18 mouse cellular contexts compared by ENCODE assay signal in genomic region chr8:48688706-48689105, GRCm38 (mm10).
DNase-seq lines count a peak whose midpoint lies in the region; ATAC-seq and TF ChIP-seq lines count a peak whose summit lies in the region.
"Had no signal": no experiment of that assay in that cellular context is flagged by ENCODE, and none has a peak within 500 bp of the region (broad histone marks: within the 10 kb centered on the region; RNA-seq: fewer than 3 reads in every experiment).

No protein-coding gene starts in this region.

- H3K79me2 ChIP-seq in liver, adult 2 months (ENCODE audit: control insufficient read depth, insufficient read depth, low read length): no peaks in the 10 kb centered on the region

- ATAC-seq in intestine, embryonic 14.5 days (replicated peaks; ENCODE audit: low FRiP score, low TSS enrichment, low read depth): no peak
- ATAC-seq: activated CD4-positive, CD25-positive, alpha-beta regulatory T cell, adult 4 months; forebrain, embryonic 16.5 days; hindbrain, postnatal 0 days; Patski had no signal

- 0 out of 2 replicates have a peak overlapping the region, but pooled peaks have one; percentile 5 for H3K4me3 ChIP-seq in gastrocnemius, adult 2 months
- H3K4me3 ChIP-seq in liver, adult 2 months (ENCODE audit: insufficient read depth, low read depth, low read length): no peak overlapping the region
- no peak overlapping the region for H3K4me3 ChIP-seq in intestine, embryonic 14.5 days (ENCODE audit: low read depth, low read length)
- H3K4me3 ChIP-seq: forebrain, embryonic 12.5 days; heart, embryonic 10.5 days; hindbrain, embryonic 13.5 days had no signal

- no peak for DNase-seq in gastrocnemius, adult 2 months
- DNase-seq in gastrocnemius, postnatal 14 days: no peak
- DNase-seq in liver, adult 2 months (ENCODE audit: extremely low read depth, low read depth, low spot score): peak; percentile 77
- DNase-seq in liver: no peak
- DNase-seq in intestine, embryonic 14.5 days (ENCODE audit: low spot score): no peak
- DNase-seq in skeletal muscle tissue, adult 2 months (ENCODE audit: low read depth, low spot score): peak; percentile 9
- no peak for DNase-seq in left cerebral cortex, postnatal 14 days (ENCODE audit: low spot score in 2 of 2)
- DNase-seq: adrenal gland, postnatal 25 days; cerebellum, adult 18-20 months; cerebellum, adult 9-11 months; cerebellum, postnatal 36 days had no signal

- peak overlapping the region; percentile 89 for H3K27ac ChIP-seq in gastrocnemius, adult 2 months
- H3K27ac ChIP-seq in liver, adult 2 months (replicated peaks; ENCODE audit: insufficient read depth, low read depth, low read length): no peak overlapping the region
- H3K27ac ChIP-seq in intestine, embryonic 14.5 days (ENCODE audit: low read depth): no peak overlapping the region
- H3K27ac ChIP-seq: forebrain, embryonic 12.5 days; heart, embryonic 10.5 days; hindbrain, embryonic 13.5 days; hindbrain, postnatal 0 days had no signal

- H3K4me1 ChIP-seq in liver, adult 2 months (ENCODE audit: control insufficient read depth, insufficient read depth, low read length): peaks cover 6% of the 10 kb centered on the region; the same call in 1 of the 2 replicates
- H3K4me1 ChIP-seq in intestine, embryonic 14.5 days (replicated peaks; ENCODE audit: control insufficient read depth, insufficient read depth, low read length): peaks cover 27% of the 10 kb centered on the region

- H3K27me3 ChIP-seq in liver, adult 2 months (ENCODE audit: control insufficient read depth, insufficient read depth, low read length): no peaks in the 10 kb centered on the region
- H3K27me3 ChIP-seq in intestine, embryonic 14.5 days (replicated peaks; ENCODE audit: control insufficient read depth, insufficient read depth, low read length): no peaks in the 10 kb centered on the region
- H3K27me3 ChIP-seq: forebrain, embryonic 12.5 days; hindbrain, embryonic 13.5 days; Patski had no signal

- no peak for TF ChIP-seq POLR2A in liver, adult 2 months (IDR thresholded peaks at IDR 0.05; ENCODE audit: extremely low read depth, insufficient read depth, low read length)

- intact Hi-C loops in gastrocnemius, adult 2 months (cut with DNase I): loop anchor here (2.0 to 10.0 kb wide), 2 partner anchors 134 to 346 kb away; no protein-coding TSS in a partner anchor
- intact Hi-C loops in gastrocnemius, postnatal 14 days (cut with DNase I; ENCODE audit: low total_unique reads): no loop called here
- intact Hi-C loops in left cerebral cortex, postnatal 14 days (cut with DNase I): no loop called here

- peak overlapping the region; percentile 1 for H3K4me2 ChIP-seq in intestine, embryonic 14.5 days (ENCODE audit: low read length)
- H3K4me2 ChIP-seq: forebrain, embryonic 12.5 days; hindbrain, embryonic 13.5 days had no signal

- WGBS in liver, adult 2 months: 64% methylated on average over 4 of the region's 4 CpGs
- 19% methylated on average over 4 of the region's 4 CpGs for WGBS in intestine, embryonic 14.5 days

- no peaks in the 10 kb centered on the region for H3K36me3 ChIP-seq in liver, adult 2 months (ENCODE audit: control insufficient read depth, insufficient read depth, low read length)
- no peaks in the 10 kb centered on the region for H3K36me3 ChIP-seq in intestine, embryonic 14.5 days (ENCODE audit: control insufficient read depth, insufficient read depth, low read length)
- H3K36me3 ChIP-seq: forebrain, embryonic 12.5 days; heart, embryonic 10.5 days; hindbrain, embryonic 13.5 days had no signal

- TF ChIP-seq CTCF in gastrocnemius, adult 2 months (IDR thresholded peaks at IDR 0.05): no peak
- TF ChIP-seq CTCF in liver, adult 2 months (IDR thresholded peaks at IDR 0.05; ENCODE audit: low read depth, low read length): no peak

- no peaks in the 10 kb centered on the region for H3K9me3 ChIP-seq in intestine, embryonic 14.5 days (ENCODE audit: control insufficient read depth, low read length)
- H3K9me3 ChIP-seq: forebrain, embryonic 12.5 days; heart, embryonic 10.5 days; hindbrain, embryonic 13.5 days had no signal

- H3K9ac ChIP-seq in liver, adult 2 months (ENCODE audit: low read depth, low read length): no peak overlapping the region
- H3K9ac ChIP-seq in intestine, embryonic 14.5 days (ENCODE audit: low read length): no peak overlapping the region
- H3K9ac ChIP-seq: forebrain, embryonic 12.5 days; hindbrain, embryonic 13.5 days had no signal

Comparison
In these comparisons a context has a peak if more than half of its experiments do, and no peak if none do; other contexts are left out.
1. DNase-seq: peak in liver, adult 2 months (single experiment) and skeletal muscle tissue, adult 2 months (single experiment); none in gastrocnemius, adult 2 months (single experiment), gastrocnemius, postnatal 14 days (single experiment), liver (single experiment), intestine, embryonic 14.5 days (single experiment) and left cerebral cortex, postnatal 14 days (0 of 2).